Mouse (Mus musculus): ENCODE data around the gene Bora.
"Not testable (repeated sequence)": the region's sequence is repeated elsewhere in the genome, so short reads cannot be mapped to it uniquely, and the experiment has no call there.

The Bora gene

DNA sequence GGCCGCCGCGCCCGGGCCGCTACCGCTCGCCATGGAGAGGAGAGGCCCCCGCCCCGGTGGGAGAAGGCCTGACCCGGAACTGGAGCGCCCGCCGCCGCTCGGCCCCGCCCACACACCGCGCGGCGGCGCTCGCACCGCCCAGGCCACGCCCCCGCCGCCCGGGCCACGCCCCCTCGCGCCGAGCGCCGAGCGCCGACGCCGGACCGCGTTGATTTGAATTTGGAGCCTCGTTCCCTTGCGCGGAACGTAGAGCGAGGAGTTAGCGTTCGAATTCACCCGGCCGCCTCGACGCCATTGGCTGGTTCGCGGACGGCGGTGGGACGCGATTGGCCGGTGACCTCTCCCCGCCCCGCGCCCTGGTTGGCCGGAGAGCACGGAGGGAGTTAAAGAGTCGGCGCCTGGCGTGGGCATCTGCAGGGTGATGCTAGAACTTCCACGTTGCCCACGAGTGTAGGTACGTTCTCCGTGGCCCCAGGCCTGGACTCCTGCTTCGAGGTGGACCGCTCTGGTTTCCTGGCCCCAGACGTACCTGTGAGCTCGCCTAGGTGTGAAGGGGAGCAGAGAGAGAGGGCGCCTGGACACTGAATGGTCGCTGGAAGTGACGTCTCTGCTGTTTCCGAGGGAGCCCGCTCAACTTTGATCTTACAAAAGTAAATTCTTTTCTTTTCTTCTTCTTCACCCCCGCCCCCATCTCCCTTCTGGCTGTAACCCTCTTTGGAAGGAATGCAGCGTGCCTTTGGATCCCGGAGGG lies at the start of gene Bora, which contains the start of gene Mzt1:
Bora (plus strand) TSS at position 192 of the 751 bp plus-strand sequence.
Mzt1 (minus strand) TSS at position 104 of the 751 bp plus-strand sequence.
- peak; percentile 95 for DNase-seq (ENCODE audit: low spot score)

DNA sequence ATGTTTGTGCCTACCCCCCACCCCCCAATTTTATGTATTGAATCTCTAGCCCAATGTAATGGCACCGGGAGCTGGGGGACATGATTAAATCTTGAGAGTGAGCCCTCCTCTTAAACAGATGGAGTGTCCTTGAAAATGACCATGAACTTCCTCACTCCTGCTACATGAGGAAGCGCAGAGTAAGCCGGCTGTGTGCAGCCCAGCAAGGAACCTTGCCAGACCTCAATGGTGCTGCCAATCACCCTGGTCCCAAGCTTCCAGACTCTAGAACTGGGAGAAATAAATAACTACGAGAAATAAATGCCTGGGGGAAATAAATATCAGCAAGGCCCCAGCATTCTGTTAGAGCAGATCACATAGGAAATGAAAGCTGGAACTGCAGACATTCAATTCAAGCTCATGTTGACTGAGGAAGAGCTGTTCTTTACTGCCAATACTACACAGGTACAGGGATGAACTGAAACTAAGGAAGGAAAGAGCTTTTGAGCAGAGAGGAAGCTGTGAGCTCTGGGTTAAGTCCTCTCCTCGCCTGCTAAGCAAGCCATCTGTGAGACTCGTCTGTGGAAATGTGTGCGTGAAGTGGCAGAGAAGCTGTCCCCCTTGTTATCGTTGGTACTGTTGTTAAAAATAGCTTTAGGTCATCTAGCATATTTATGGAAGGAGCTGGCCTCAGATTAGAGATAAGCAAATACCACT lies 35.6 kb upstream of the Bora start:
- DNase-seq (ENCODE audit: low spot score), result no peak

DNA sequence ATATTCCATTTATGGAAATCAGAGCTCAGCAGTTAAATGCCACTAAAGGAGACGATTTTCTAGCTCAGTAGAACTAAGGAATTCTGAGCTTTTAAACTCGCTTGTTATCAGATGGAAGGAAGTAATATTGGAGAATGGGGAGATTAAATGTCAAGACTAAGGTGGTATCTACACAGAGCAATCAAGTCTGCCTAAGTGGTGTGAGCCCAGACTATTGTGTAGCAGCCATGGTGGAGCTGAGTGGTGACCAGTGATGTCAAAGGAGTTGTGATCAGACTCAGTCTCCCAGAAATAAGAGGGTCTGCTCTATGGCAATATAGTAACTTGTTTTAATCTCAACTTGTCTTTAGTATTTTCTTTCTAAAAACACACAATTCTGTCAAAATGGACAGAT lies 35.1 kb upstream of the Bora start:
- no peak for DNase-seq (ENCODE audit: low spot score)

DNA sequence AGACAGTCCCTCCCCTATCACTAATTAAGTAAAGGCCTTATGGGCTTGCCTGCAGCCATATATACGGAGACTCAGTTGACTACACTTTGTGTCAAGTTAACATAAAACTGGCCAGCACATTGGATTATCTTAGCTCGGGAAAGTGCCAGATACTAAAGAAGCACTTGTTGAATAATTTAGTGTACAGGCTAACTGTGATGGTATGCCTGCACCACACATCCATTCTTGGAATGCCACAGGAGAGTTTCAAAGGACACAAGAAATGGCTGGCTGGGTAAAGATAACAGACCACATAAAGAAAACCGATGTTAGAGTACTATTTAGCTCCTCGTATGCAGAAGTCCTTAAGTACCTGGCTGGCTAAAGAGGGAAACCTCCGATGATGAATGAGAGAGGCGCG lies 27.3 kb upstream of the Bora start:
- DNase-seq (ENCODE audit: low spot score), result no peak

DNA sequence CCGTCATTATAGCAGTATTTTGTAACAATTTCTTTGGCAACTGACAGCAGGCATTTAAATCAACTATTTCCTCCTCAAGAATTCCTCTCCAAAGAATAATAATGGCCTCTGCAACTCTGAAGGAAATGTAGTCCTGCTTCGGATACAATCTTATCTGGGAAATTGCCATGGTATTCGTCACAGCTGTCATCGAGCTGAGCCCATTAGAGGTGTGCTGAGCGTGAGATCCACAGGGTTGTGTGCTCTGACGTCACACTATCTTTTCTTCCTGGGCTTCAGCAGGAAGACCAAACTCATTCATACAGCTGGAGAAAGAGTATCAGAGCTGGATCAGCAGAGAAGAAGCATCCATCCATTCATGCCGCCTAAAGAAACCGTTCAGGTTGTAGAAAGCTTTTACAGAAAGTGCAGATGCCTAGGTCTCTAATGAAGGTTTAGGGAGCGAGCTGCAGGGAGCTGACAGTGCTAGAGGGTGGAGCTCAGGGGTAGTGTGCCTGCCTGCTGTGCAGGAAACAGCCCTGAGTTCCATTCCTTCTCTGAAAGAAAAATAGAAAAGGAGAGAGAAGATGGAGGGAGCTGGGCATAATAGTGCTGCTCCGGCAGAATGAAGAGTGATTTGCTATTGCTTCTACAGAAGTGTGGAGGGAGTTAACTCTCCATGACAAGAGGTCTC lies 26.8 kb upstream of the Bora start:
- DNase-seq (ENCODE audit: low spot score), result peak; percentile 22

DNA sequence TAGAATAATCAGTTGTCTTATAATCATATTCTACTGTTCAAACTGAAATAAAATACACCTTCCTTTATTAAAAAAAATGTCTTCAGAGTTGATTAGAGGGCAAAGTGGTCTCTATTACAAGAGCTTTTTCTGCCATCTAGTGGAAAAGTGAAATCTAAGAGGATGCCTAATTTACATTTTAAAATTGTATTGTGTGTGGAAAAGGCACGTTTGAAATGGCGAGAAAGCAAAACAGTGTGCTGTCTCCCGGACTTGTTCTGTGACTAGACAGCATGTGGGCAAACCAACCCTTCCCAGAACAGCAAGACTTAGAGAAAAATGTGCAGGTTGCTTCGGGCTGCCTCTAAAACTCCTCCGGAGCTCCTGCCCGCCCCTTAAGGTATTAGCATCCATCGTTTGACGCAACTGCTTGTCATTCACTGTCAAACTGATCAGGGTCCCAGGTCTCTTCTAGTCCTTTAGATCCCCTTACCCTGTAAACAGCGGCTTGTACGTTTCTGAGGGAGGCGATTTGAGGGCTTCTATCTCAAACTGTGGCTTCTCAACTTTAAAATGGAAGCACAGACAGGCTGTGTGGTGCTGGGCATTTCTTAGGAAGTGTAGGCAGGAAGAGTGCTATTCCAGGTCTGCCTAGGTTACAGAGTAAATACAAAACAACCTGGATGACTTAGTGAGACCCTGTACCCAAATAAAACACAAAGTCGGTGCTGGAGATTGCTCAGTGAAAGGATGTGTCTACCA lies 23.5 kb upstream of the Bora start:
- DNase-seq (ENCODE audit: low spot score), result no peak

DNA sequence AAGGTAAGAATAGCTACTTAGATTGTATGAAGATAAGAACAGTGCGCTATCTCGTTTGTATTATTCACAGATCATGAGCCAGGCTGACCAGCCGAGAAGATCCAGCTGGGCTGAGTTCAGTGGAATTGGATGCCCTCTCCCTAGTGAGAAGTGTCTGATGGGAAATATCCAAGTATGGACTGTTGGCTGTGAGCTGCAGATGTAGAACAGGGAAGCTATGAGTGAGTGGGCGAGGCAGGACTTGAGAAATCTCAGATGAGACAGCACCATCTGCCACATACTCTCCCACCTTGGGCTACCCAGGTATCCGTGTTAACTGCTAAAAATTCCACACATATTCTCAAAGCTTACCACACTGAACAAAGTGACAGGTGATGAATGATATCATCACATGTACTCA lies 16.0 kb upstream of the Bora start:
- DNase-seq (ENCODE audit: low spot score), result no peak

DNA sequence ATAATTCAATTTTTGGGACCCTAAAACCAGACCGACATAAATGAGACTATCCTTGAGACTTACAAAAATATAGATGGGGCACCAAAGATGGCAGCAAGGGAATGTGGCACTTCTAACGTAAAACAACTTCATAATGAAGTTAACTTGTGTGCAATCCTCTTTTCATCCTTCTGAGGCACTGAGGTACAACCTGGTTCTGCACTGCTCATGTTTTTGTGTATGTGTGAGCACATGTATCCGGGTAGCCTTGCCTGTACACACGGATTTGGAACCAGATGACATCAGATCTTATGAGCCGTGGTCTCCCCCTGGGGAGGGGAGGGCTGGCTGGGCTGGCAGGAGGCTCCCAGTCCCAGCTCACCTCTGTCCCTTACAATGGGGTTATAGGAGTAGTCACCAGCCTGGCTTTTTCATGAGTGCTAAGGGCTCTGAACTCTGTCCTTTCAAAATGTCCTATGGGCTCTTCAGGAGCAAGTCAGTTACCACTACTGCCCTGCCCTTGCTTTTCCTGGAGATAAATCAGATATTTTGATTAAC lies 14.6 kb upstream of the Bora start:
- no peak for DNase-seq (ENCODE audit: low spot score)

DNA sequence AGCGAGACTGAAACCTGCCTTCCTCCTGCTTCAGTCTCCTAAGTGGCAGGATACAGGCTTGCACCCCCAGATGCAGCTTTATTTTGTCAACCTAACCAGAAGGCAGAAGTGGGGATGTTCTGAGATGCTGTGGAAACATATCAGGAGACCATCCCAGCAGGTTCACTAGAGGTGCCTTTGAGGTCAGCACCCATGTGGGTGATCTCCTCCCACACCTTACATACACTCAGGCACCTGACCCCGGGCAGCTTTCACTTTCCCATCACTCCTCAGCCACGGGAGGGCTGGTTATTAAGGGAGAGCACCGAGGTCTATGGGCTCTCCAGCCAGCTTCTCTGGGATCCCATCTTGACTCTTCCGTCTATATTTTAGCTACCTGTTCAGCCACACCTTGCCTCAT lies 13.4 kb upstream of the Bora start:
- DNase-seq (ENCODE audit: low spot score), result no peak

DNA sequence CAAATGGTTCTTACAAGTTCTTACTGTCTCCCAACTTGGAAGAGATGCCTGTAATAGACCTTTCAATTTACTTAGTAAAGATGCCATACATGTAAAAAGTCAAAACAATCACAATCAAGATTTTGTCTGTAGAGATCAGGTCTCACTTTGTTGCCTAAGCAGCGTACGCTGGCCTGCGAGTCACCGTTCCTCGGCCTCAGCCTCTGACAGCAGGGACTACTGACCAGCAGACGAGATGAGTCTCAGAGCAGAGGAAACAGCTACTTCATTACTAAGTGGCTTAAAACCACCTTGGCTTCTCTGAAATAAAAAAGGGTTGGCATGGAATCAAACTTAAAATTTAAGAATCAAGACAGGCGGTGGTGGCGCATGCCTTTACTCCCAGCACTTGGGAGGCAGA lies 11.2 kb upstream of the Bora start:
- DNase-seq (ENCODE audit: low spot score), result not testable (repeated sequence)

DNA sequence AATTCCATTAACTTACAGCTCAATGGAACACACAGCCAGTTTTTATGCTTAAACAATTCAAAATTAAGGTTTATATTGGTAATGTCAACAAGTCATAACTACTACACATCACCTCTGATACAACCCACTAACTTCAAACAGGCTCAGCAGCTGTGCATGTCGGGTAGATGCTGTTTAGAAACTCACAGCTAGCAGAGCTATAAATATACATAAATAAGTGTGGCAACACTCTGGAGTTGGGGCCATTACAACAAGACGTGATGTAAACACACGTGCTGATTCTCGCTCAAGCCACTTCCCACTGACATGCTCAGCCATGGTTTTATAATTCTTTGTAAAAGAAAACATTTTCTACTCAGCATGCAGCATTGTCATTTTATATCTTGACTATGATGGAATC lies 10.0 kb upstream of the Bora start:
- no peak for DNase-seq (ENCODE audit: low spot score)

DNA sequence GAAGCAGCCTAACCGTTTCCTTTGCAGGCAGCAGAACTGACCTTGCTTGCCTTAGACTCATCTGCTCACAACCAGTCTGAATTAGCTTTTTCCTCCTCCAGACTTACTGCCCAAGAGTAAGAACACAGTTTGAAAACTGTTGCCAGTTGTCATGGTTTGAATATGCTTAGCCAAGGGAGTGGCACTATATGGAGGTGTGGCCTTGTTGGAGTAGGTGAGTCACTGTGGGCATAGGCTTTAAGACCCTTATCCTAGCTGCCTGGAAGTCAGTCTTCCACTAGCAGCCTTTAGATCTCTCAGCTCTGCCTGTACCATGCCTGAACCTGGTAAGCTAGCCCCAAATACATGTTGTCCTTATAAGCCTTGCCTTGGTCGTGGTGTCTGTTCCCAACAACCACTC lies 8.3 kb upstream of the Bora start:
- DNase-seq (ENCODE audit: low spot score), result no peak

DNA sequence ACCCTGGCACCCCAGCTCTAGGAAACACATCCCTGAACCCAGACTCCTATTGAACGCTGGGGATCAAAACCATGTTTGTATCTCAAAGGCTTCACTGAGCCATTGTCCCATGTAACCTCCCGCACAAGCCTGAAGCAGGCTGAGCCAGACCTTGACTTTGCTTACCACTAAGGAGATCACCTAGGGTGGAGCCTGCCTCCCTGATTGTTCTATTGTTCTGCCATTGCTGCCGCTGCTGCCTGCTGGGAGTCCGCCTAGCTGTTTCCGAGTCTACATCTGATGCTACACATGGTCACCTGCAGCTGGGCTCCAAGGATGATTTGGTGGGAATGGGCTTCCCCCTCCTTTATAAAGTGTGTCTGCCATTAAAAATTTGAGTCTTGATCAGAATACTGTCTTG lies 6.7 kb upstream of the Bora start:
- DNase-seq (ENCODE audit: low spot score), result not testable (repeated sequence)

DNA sequence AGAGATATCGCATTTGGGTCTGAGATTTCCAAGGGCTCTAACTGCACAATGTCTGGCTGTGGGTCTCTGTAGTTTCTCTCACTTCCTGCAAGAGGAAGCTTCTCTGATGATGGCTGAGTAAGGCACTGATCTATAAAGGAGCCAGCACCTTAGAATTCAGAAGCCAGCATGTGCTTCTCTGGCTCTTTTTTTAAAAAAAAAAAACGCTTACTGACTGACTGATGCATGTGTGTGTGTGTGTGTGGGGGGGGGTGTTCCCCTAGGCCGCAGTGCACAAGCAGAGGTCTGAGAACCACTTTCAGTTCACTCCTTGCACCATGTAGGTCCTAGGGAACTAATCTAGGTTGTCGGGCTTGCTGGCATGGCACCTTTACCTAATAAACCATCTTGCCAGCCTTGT lies 4.6 kb upstream of the Bora start:
- DNase-seq (ENCODE audit: low spot score), result no peak

DNA sequence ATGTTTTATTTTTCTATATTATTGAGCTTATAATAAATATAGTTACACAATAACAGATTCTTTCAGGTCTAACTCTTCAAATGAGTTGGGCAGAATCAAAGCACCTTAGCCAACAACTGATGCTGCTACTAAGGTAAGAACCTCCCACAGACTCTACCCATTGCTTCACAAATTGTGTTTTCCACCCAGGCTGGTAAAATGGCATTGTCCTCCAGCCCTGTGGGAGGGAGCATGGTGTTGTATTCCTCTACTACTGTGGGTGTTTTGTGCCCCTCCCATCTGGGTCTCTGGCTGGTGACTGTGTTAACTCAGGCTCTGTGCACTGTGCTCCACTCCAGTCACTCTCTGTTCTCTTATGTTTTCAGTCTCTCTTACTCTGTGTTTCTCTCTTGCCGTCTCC lies 2.5 kb upstream of the Bora start:
- DNase-seq (ENCODE audit: low spot score), result no peak

DNA sequence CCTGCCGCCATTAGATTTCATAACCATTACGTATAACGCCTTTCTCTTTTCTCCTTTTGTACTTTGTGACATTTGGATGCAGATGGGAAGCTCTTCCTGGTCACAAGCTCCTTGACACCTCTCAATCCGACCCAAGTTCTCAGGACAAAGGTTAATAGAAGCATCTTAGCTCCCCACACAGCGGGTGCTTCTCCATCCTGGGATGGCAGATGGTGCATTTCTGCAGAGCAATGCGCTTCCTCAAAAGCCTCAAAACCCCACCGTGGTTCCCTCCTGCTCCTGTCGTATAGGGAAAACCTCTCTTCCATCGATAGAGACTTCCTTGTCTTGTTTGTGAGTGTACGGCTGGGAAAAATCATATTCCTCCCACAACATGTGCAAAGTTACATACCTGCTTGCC lies 1.9 kb upstream of the Bora start:
- no peak for DNase-seq (ENCODE audit: low spot score)

DNA sequence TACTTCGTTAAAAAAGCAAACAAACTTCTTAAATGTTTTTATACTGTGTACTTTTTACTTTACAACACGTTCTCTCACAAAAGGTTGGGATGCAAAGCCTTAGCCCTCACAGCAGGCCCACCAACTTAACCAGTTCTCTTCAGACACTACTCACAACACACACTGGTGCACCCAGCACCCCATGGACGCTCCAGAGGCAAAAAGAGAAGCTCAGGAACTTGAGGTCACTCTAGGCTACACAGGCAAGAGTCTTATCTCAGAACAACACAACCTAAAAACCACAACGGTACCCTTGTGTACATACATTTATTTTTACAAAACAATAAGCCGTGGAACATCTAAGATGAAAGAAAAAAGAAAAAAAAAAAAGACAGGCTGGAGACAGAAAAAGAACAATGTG lies 1.3 kb upstream of the Bora start:
- DNase-seq (ENCODE audit: low spot score), result no peak

DNA sequence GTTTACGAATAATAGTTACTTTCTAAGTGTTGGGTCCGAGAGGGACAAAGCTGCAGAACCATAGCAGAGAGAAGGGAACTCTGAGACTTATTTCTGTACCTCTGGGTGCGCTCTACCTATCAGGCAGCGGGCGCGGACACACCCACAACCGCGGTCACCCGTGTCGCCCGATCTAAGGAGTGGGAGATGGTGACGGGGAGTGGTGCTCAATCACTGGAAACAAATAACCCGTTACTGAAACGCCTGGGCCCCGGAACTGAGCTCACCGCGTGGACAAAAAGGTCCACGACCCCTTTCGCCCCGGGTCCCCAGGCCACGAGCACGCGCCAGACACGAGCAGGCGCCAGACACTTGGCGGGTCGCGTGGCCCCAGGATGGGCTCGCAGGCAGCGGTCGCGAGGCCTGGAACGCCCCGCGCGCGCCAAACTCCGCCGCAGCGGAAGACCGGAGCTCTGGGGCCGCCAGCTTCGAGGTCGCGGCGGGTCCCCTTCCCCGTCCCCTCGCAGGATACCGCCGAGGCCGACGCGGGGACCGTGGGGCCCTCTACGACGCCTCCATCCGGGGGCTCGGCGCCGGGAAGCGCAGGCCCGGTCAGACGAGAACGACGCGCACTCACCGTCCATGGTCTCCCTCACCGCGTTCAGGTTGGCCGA lies 518 bp upstream of the Bora start:
- peak; percentile 51 for DNase-seq (ENCODE audit: low spot score)

DNA sequence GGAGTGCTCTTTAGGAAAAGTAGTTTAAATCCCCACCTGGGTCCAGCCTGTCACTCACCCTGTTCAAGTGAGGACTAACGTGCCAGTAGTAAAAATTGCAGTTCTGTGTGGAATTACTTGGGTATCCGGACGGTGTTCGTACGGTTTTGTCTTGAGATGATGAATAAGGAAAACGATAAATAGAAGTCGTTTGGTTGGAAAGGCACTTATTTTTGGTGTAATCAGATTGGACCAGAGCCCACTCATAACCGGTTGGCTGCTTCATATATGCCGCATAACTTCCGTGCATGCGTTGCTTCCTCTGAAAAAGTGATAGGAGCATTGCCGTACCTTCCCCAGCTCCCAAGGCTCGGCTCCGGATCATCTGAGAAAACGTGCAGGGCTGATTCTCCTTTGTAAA lies 760 bp downstream of the Bora start:
- peak; percentile 17 for DNase-seq (ENCODE audit: low spot score)

DNA sequence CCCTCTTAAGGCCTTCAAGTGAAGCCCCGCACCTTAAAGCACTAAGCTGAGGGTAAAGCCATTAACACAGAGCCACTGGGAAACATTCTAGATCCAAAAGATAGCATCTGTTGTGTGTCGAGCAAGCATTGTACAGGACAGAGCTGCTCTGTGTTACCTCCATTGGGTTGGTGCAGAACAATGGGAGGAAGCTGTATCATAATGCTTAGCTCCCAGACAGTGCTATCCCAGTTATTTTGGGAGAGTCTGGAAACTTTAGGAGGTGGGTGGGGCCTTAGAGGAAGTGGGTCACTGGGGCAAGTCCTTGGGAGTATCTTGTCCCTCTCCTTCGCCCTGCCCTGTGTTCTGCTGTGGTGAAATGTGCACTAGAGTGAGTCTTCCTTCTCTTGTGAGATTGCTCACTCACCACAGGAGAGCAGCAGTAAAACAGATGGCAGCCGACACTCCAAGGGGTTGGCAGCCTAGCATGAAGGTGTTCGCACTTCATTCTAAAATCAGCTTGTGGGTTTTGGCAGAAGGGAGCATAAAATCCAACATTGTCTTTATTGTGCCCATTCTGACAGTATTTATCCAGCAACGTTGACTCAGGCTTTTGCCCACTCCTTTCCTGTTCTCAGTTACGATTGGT lies 13.1 kb downstream of the Bora start:
- no peak for DNase-seq (ENCODE audit: low spot score)

DNA sequence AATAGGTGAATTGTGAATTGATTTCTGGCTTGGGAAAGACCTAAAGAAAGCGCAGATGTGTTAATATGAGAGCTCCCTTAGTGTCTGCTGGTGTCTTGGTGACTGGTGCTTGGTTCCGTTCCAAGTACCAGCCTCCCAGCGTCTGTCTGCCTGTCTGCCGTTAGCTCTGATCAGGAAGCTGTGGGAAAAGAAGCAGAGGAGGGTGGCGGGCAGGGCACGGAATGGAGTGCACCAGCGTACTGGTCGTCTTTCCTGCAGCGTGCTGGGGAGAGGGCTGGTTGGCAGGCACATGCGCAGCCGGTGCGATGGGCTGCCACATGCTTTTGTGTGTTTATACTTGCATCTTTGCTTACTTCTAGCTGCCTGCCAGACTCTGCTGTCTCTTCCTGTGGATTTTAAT lies 14.6 kb downstream of the Bora start:
- no peak for DNase-seq (ENCODE audit: low spot score)
